Mouse (Mus musculus) forebrain, embryonic 16.5 days (tissue): ENCODE results near the gene Itga6. TPM values are rescaled to one million over a fixed set of nuclear protein-coding genes. Genes with fewer than 3 reads are reported as not detected.

Experiments
- ATAC-seq: fragments of 200-750 bp; cut with Nextera tagmentation; 2 replicates; pipeline ENCODE4 v1.8.0; 2017; ENCODE audit warnings: mild to moderate bottlenecking, moderate library complexity
- H3K27ac ChIP-seq: fragments of 300-500 bp; sonication (generic); 2 replicates; pipeline ENCODE4 v1.5.1; 2014; ENCODE audit warnings: low read length, control low read depth
- H3K27me3 ChIP-seq: fragments of 300-500 bp; sonication (generic); replicated peaks from 2 replicates; pipeline ENCODE4 v1.6.1; 2014; ENCODE audit warnings: low read length; ENCODE audit not compliant: control insufficient read depth, insufficient read depth
- H3K36me3 ChIP-seq: fragments of 300-500 bp; sonication (generic); 2 replicates; pipeline ENCODE4 v1.6.1; 2014; ENCODE audit not compliant: control insufficient read depth, insufficient read depth
- H3K4me1 ChIP-seq: fragments of 300-500 bp; sonication (generic); replicated peaks from 2 replicates; pipeline ENCODE4 v1.6.1; 2014; ENCODE audit warnings: low read length; ENCODE audit not compliant: control insufficient read depth, insufficient read depth
- H3K4me2 ChIP-seq: fragments of 300-500 bp; sonication (generic); 2 replicates; pipeline ENCODE4 v1.6.1; 2014; ENCODE audit warnings: mild to moderate bottlenecking, low read length, control low read depth
- H3K4me3 ChIP-seq: fragments of 300-500 bp; sonication (generic); replicated peaks from 2 replicates; pipeline ENCODE4 v1.5.1; 2014; ENCODE audit warnings: mild to moderate bottlenecking, low read length, control low read depth
- H3K9ac ChIP-seq: fragments of 300-500 bp; sonication (generic); replicated peaks from 2 replicates; pipeline ENCODE4 v1.6.1; 2014; ENCODE audit warnings: low read depth, low read length, control low read depth
- H3K9me3 ChIP-seq: fragments of 300-500 bp; sonication (generic); 2 replicates; pipeline ENCODE4 v1.6.1; 2016; ENCODE audit warnings: low read length; ENCODE audit not compliant: control insufficient read depth
- WGBS: fragments of 180-500 bp; shearing (Covaris S2); extraction: QIAGEN DNeasy Blood & Tissue Kit; methylation state at CpG from one replicate; pipeline ENCODE4 v1.1.7; 2014; 5-methylcytosine and 5-hydroxymethylcytosine counted together
- polyA plus RNA-seq: library from polyadenylated mRNA; unstranded; fragments of >200 nt; fragmentation: Nextera tagmentation; extraction: Ambion mirVana; gene quantifications from 2 replicates; pipeline ENCODE4 v1.2.1, GENCODE M21; 2015

The Itga6 gene
- polyA plus RNA-seq, 1 experiment from 2014 or later = 21.6 TPM

- Histone ChIP-seq H3K9ac (no peak overlapping the region), H3K9me3 (no peaks in the 10 kb centered on the region), H3K36me3 (no peaks in the 10 kb centered on the region), H3K4me3 (no peak overlapping the region), H3K27me3 (no peaks in the 10 kb centered on the region), H3K4me1 (no peaks in the 10 kb centered on the region), H3K27ac (no peak overlapping the region), H3K4me2 (no peak overlapping the region)
- 90% methylated on average over 7 of the region's 7 CpGs for WGBS
- no peak for ATAC-seq
Observed at GRCm38 (mm10) chr2:71805120-71805519, 59.7 kb downstream of the Itga6 start.

DNA sequence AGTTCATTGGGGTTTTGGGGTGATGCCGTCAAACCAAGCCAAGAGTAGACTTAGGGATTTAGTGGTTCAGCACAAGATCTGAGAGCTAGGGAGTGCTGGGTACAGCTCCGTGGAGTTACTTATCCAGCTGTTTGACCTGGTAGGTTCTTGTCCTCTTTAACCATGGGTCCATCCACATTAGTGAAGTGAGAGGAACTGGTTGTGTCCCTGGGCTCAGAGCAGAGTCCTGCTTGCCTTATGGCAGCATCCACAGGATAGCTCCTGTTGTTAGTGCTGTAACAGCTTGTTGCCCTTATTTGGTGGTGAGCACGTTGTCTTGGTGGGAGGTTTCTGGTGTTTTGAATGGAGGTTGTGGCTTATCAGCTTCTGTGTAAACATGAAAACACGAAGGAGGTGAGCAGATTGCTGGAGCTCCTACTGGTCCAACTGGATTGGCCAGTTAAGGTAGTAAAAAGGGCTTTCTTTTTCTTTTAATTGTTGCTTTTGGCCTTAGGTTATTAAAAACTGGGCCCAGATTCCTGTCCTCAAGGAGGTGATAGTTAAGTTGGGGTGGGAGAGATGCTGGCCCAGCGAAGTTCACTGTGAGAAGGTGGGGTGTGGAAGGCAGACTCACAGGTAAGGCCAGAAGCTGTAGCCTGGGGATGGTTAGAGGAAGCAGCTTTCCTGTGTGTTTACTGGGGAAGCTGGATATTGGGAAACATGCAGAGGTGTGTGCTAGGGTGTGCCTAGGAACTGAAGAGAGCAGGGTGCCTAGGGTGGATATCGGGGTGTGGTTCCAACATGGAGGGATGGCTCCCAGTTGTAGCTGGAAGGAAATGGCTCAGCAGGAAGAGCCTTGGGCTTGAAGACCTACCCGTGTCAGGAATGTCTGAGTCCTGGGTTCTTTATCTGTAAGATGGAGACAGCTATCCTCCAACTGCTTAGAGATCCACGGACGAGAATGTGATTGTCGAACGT, 60.5 kb downstream of the Itga6 start:
- Histone ChIP-seq H3K9ac (no peak overlapping the region), H3K27me3 (no peaks in the 10 kb centered on the region), H3K36me3 (no peaks in the 10 kb centered on the region), H3K4me3 (no peak overlapping the region), H3K27ac (no peak overlapping the region), H3K4me1 (no peaks in the 10 kb centered on the region), H3K9me3 (no peaks in the 10 kb centered on the region), H3K4me2 (no peak overlapping the region)
- no peak for ATAC-seq
- WGBS = 74% methylated on average over 11 of the region's 11 CpGs

GRCm38 (mm10) chr2:71809289-71809860, 64.0 kb downstream of the Itga6 start:
- no peak overlapping the region for H3K27ac ChIP-seq
- peaks cover 3% of the 10 kb centered on the region; the same call in 1 of the 2 replicates for H3K4me1 ChIP-seq
- H3K9ac ChIP-seq = no peak overlapping the region
- H3K9me3 ChIP-seq = no peaks in the 10 kb centered on the region
- no peak for ATAC-seq
- H3K4me3 ChIP-seq = no peak overlapping the region
- H3K36me3 ChIP-seq = no peaks in the 10 kb centered on the region
- H3K4me2 ChIP-seq = no peak overlapping the region
- 93% methylated on average over 10 of the region's 10 CpGs for WGBS
- no peaks in the 10 kb centered on the region for H3K27me3 ChIP-seq

GRCm38 (mm10) chr2:71810010-71810409, 64.6 kb downstream of the Itga6 start:
- Histone ChIP-seq H3K4me1 (peaks cover 3% of the 10 kb centered on the region; the same call in 1 of the 2 replicates), H3K27me3 (no peaks in the 10 kb centered on the region), H3K36me3 (no peaks in the 10 kb centered on the region), H3K27ac (no peak overlapping the region), H3K4me3 (no peak overlapping the region), H3K4me2 (no peak overlapping the region), H3K9ac (no peak overlapping the region), H3K9me3 (no peaks in the 10 kb centered on the region)
- no peak for ATAC-seq
- WGBS = 91% methylated on average over 11 of the region's 11 CpGs

GRCm38 (mm10) chr2:71810906-71811305, 65.5 kb downstream of the Itga6 start:
- 42% methylated on average over 6 of the region's 6 CpGs for WGBS
- H3K9me3 ChIP-seq = no peaks in the 10 kb centered on the region
- H3K36me3 ChIP-seq = no peaks in the 10 kb centered on the region
- no peak overlapping the region for H3K4me2 ChIP-seq
- no peak for ATAC-seq
- H3K4me1 ChIP-seq = peaks cover 3% of the 10 kb centered on the region; the same call in 1 of the 2 replicates
- no peak overlapping the region for H3K27ac ChIP-seq
- no peak overlapping the region for H3K9ac ChIP-seq
- no peak overlapping the region for H3K4me3 ChIP-seq
- no peaks in the 10 kb centered on the region for H3K27me3 ChIP-seq

- Histone ChIP-seq H3K9ac (no peak overlapping the region), H3K36me3 (no peaks in the 10 kb centered on the region), H3K4me3 (no peak overlapping the region), H3K9me3 (no peaks in the 10 kb centered on the region), H3K4me1 (peaks cover 7% of the 10 kb centered on the region), H3K4me2 (no peak overlapping the region), H3K27me3 (no peaks in the 10 kb centered on the region), H3K27ac (no peak overlapping the region)
- ATAC-seq = peak; percentile 86
- 34% methylated on average over 12 of the region's 12 CpGs for WGBS
Observed at GRCm38 (mm10) chr2:71812221-71813021, 67.0 kb downstream of the Itga6 start.

DNA sequence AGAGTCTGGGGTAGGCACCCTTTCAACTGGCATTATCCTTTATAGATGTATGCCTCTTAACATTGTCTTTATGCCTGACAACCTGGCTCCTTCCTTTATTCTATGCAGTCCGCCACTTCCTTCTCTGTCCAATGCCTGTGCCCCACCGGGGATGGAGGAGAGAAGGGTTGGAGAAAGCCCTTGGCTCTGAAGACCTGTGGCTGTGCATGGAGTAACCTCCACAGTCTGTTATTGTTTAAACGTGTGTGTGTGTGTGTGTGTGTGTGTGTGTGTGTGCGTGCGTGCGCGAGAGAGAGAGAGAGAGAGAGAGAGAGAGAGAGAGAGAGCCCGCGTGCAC, 67.6 kb downstream of the Itga6 start:
- H3K4me3 ChIP-seq = no peak overlapping the region
- H3K27me3 ChIP-seq = no peaks in the 10 kb centered on the region
- no peak overlapping the region for H3K9ac ChIP-seq
- no peaks in the 10 kb centered on the region for H3K36me3 ChIP-seq
- ATAC-seq = peak; percentile 32; the same call in 1 of the 2 replicates
- no peak overlapping the region for H3K4me2 ChIP-seq
- 70% methylated on average over 3 of the region's 9 CpGs for WGBS
- H3K9me3 ChIP-seq = no peaks in the 10 kb centered on the region
- H3K4me1 ChIP-seq = peaks cover 7% of the 10 kb centered on the region
- H3K27ac ChIP-seq = no peak overlapping the region

DNA sequence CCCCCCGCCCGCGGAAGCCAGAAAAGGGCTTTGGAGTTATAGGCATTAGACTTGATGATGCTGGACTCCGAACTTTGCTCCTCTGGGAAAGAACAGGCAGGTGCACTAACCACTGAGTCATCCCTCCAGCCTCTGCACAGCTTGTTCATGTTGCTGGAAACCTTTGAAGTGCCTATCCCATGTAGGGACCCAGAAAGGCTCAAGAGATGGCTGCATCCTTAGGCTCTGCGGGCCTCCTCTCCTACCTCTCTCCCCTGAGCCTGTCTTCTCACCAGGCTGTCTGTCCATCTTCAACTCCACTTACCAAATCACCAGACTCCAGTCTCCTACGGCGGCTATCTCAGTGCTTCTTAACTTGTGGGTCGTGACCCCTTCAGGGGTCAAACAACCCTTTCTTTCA, 68.0 kb downstream of the Itga6 start:
- H3K27ac ChIP-seq = no peak overlapping the region
- H3K36me3 ChIP-seq = no peaks in the 10 kb centered on the region
- H3K4me1 ChIP-seq = peaks cover 7% of the 10 kb centered on the region
- H3K27me3 ChIP-seq = no peaks in the 10 kb centered on the region
- 93% methylated on average over 5 of the region's 8 CpGs for WGBS
- H3K9me3 ChIP-seq = no peaks in the 10 kb centered on the region
- H3K9ac ChIP-seq = no peak overlapping the region
- H3K4me2 ChIP-seq = no peak overlapping the region
- ATAC-seq = no peak
- no peak overlapping the region for H3K4me3 ChIP-seq

DNA sequence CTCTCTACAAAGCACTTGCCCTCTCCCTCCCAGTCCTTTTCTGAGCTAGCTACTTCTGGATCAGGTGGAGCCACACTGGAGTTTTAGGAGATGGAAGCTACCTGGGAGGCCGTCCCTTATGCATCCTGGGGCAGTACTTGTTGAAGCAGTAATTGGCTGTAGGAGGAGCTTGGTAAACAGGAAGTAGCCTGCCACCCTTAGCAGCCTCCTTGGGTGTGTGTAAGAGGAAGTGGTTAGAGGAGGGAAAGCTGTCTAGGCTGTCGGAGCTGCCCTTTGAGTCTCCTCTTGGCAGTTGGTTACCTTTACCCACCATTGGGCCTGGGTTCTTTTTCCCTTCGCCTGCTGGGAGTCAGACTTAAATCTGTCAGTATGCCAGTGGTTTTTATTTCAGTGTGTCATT, 68.6 kb downstream of the Itga6 start:
- Histone ChIP-seq H3K27ac (no peak overlapping the region), H3K36me3 (no peaks in the 10 kb centered on the region), H3K9ac (no peak overlapping the region), H3K4me2 (no peak overlapping the region), H3K4me3 (no peak overlapping the region), H3K4me1 (peaks cover 7% of the 10 kb centered on the region), H3K27me3 (no peaks in the 10 kb centered on the region), H3K9me3 (no peaks in the 10 kb centered on the region)
- 36% methylated on average over 3 of the region's 3 CpGs for WGBS
- ATAC-seq = no peak
